Mouse (Mus musculus) spleen, postnatal 36 days (tissue): ENCODE measurements at regions not wholly inside any gene's neighbourhood (a gene's known extent, or its start where the extent isn't known, plus 50 kb on each side); places are given as distances from the start of the nearest gene placed in this dataset.

ENCODE experiments used
- DNase-seq, 2 experiments: peaks; one replicate each; pipeline ENCODE4 v3.0.0; 2022; ENCODE audit warnings: low spot score in 2 of 2, mixed read lengths in 1 of 2

DNA sequence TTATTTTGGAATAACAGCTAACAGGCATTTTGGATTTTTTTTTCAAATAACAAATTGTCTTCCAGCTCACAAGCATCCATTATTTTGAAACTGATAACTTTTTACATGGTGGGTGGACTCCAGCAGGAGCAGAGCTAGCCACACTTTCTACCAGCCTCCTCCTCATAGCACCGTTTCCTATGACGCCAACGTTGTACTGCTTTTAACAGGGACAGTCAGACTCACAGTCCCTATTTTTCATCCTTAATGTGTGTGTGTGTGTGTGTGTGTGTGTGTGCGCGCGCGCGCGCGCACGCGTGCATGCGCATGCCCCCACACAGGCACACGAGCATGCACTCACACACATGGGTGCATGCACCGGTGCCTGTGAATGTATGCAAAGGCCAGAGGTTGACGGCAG, 70.5 kb upstream of the S1pr3 start:
- DNase-seq: no peak

- DNase-seq: no peak
These were observed 63.1 kb upstream of the S1pr3 start for GRCm38 (mm10) chr13:51345321-51345720.

- DNase-seq: no peak
These were observed 62.4 kb upstream of the S1pr3 start for GRCm38 (mm10) chr13:51345839-51346550.

DNA sequence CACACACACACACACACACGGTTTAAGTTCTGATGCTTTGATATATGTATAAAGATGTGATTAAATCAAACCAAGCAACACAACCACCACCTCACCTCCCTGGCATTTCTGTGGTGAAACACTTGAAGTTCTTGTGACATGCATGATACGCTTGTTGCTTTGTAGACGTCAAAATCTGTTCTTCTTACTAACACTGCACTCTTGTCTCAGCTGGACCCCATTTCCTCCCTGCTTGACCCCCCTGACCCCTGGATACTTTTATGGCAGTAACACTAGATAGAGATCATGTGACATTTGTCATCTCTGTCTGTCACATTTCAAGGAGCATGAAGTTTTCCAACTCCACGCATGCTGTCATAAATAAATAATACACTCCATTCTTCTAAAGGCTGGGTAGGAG, 59.7 kb upstream of the S1pr3 start:
- DNase-seq: no peak

DNA sequence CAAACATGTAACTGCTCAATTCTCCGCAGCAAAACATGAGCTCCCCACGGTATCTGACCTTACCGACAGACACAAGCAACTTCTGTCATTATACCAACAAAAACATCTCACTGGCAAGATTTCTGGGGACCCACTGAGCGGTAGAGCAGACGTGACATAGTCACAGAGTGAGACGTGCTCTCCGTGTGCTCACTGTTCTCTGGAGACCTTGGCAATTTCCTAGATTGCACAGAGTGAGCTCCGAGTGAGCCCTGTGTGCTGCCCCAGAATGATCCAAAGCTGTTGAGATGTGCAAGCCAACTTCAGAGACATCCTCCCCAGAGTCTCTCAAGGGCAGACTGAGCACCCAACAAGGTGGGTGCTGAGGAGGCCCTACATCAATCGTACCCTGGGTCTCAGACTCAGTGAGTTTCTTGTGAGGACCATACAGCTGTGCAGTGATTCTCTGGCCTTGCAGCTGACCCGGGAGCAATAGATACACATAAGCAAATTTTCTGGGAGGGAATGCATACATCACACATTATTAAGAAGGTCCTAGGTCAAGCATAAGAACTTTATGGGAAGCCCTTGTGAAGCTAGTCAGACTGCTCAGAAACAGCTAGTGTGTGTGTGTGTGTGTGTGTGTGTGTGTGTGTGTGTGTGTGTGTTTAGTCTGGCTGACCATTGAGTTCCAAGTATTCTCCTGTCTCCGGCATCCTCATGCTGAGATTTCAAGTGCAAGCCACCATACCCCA, 58.5 kb upstream of the S1pr3 start:
- DNase-seq: no peak

- no peak for DNase-seq
These were observed 55.6 kb upstream of the S1pr3 start for GRCm38 (mm10) chr13:51352874-51353273.

- DNase-seq: no peak
These were observed 52.9 kb upstream of the S1pr3 start for GRCm38 (mm10) chr13:51355507-51355906.
